Mouse (Mus musculus) intestine, postnatal 0 days (tissue): Measurements from ENCODE around the gene Shank2. TPM values are rescaled to one million over a fixed set of nuclear protein-coding genes. Genes with fewer than 3 reads are reported as not detected.

Experiments used
- ATAC-seq: fragments of 200-750 bp; cut with Nextera tagmentation; 2 replicates; pipeline ENCODE4 v1.8.0; 2017; ENCODE audit warnings: mild to moderate bottlenecking, moderate TSS enrichment, moderate library complexity
- H3K27ac ChIP-seq: fragments of 300-500 bp; sonication (generic); 2 replicates; pipeline ENCODE4 v1.5.1; 2014; ENCODE audit warnings: mild to moderate bottlenecking, low read depth, low read length, moderate library complexity
- H3K27me3 ChIP-seq: fragments of 300-500 bp; sonication (generic); replicated peaks from 2 replicates; pipeline ENCODE4 v1.6.1; 2014; ENCODE audit warnings: low read length, mixed read lengths; ENCODE audit not compliant: control insufficient read depth, insufficient read depth
- H3K36me3 ChIP-seq: fragments of 300-500 bp; sonication (generic); 2 replicates; pipeline ENCODE4 v1.6.1; 2014; ENCODE audit warnings: mild to moderate bottlenecking, moderate library complexity; ENCODE audit not compliant: control insufficient read depth, insufficient read depth
- H3K4me1 ChIP-seq: fragments of 300-500 bp; sonication (generic); replicated peaks from 2 replicates; pipeline ENCODE4 v1.6.1; 2014; ENCODE audit warnings: antibody characterized with exemption, low read length, mixed read lengths; ENCODE audit not compliant: control insufficient read depth, insufficient read depth
- H3K4me2 ChIP-seq: fragments of 300-500 bp; sonication (generic); replicated peaks from 2 replicates; pipeline ENCODE4 v1.6.1; 2014; ENCODE audit warnings: low read depth, mild to moderate bottlenecking, moderate library complexity
- H3K4me3 ChIP-seq: fragments of 300-500 bp; sonication (generic); 2 replicates; pipeline ENCODE4 v1.5.1; 2014; ENCODE audit warnings: low read depth, low read length
- H3K9ac ChIP-seq: fragments of 300-500 bp; sonication (generic); 2 replicates; pipeline ENCODE4 v1.6.1; 2014; ENCODE audit warnings: mild to moderate bottlenecking, low read depth, low read length
- H3K9me3 ChIP-seq: fragments of 300-500 bp; sonication (generic); 2 replicates; pipeline ENCODE4 v1.6.1; 2016; ENCODE audit warnings: mixed run types; ENCODE audit not compliant: control insufficient read depth
- CTCF ChIP-seq: sonication (generic); IDR thresholded peaks from 2 replicates; pipeline ENCODE4 v1.5.1; 2016; ENCODE audit warnings: low read depth, mild to moderate bottlenecking, control low read depth, antibody characterized with exemption, moderate library complexity
- WGBS: fragments of 180-500 bp; shearing (Covaris S2); extraction: QIAGEN DNeasy Blood & Tissue Kit; methylation state at CpG from one replicate; pipeline ENCODE4 v1.1.7; 2014; 5-methylcytosine and 5-hydroxymethylcytosine counted together
- polyA plus RNA-seq: library from polyadenylated mRNA; unstranded; fragments of >200 nt; fragmentation: Nextera tagmentation; extraction: Ambion mirVana; gene quantifications from 2 replicates; pipeline ENCODE4 v1.2.1, GENCODE M21; 2015

Gene Shank2
- polyA plus RNA-seq, 1 experiment from 2014 or later = 0.74 TPM

DNA sequence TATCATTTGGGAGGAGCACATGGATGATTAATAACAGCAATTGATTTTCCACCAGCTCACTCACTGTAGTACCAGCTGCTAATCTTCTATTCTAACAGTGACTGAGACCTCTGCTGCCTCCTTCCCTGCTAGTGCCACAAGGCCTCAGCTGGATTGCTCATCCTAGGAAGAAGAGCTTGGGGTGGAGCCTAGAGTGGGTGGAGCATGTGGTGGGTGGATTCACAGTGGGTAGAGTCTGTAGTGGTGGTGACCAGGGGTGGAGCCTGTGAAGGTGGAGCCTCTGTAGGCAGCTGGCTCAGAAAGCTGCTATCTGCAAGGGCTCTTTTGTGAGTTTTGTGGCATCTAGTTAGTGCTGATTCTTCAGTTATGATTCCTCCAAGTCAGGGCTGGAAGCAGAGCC is 334.9 kb downstream of the Shank2 start:
- Histone ChIP-seq H3K27ac (no peak overlapping the region), H3K9ac (no peak overlapping the region), H3K4me1 (no peaks in the 10 kb centered on the region), H3K9me3 (no peaks in the 10 kb centered on the region), H3K4me2 (no peak overlapping the region), H3K27me3 (no peaks in the 10 kb centered on the region), H3K4me3 (no peak overlapping the region), H3K36me3 (no peaks in the 10 kb centered on the region)
- TF ChIP-seq CTCF = no peak
- ATAC-seq = no peak; the same call in 1 of the 2 replicates

- no peak overlapping the region for H3K27ac ChIP-seq
- no peaks in the 10 kb centered on the region for H3K27me3 ChIP-seq
- WGBS = 89% methylated on average over 5 of the region's 5 CpGs
- no peaks in the 10 kb centered on the region for H3K4me1 ChIP-seq
- TF ChIP-seq CTCF = no peak
- no peak for ATAC-seq
- no peaks in the 10 kb centered on the region for H3K9me3 ChIP-seq
- no peak overlapping the region for H3K9ac ChIP-seq
- no peak overlapping the region for H3K4me2 ChIP-seq
- no peaks in the 10 kb centered on the region for H3K36me3 ChIP-seq
- H3K4me3 ChIP-seq = no peak overlapping the region
These were observed 337.0 kb downstream of the Shank2 start for GRCm38 (mm10) chr7:144338694-144339093.

- no peak overlapping the region for H3K9ac ChIP-seq
- H3K27ac ChIP-seq = no peak overlapping the region
- WGBS = 76% methylated on average over 6 of the region's 6 CpGs
- H3K36me3 ChIP-seq = no peaks in the 10 kb centered on the region
- H3K4me2 ChIP-seq = no peak overlapping the region
- no peak overlapping the region for H3K4me3 ChIP-seq
- no peaks in the 10 kb centered on the region for H3K27me3 ChIP-seq
- H3K4me1 ChIP-seq = no peaks in the 10 kb centered on the region
- ATAC-seq = no peak
- no peaks in the 10 kb centered on the region for H3K9me3 ChIP-seq
- TF ChIP-seq CTCF = no peak
These were observed 338.6 kb downstream of the Shank2 start for GRCm38 (mm10) chr7:144340376-144340775.

- 77% methylated on average over 2 of the region's 2 CpGs for WGBS
- H3K27ac ChIP-seq = no peak overlapping the region
- no peak for TF ChIP-seq CTCF
- ATAC-seq = no peak
- no peak overlapping the region for H3K4me2 ChIP-seq
- H3K4me1 ChIP-seq = no peaks in the 10 kb centered on the region
- H3K9me3 ChIP-seq = no peaks in the 10 kb centered on the region
- no peaks in the 10 kb centered on the region for H3K36me3 ChIP-seq
- no peaks in the 10 kb centered on the region for H3K27me3 ChIP-seq
- H3K4me3 ChIP-seq = no peak overlapping the region
- H3K9ac ChIP-seq = no peak overlapping the region
These were observed 364.4 kb downstream of the Shank2 start for GRCm38 (mm10) chr7:144366133-144366532.

DNA sequence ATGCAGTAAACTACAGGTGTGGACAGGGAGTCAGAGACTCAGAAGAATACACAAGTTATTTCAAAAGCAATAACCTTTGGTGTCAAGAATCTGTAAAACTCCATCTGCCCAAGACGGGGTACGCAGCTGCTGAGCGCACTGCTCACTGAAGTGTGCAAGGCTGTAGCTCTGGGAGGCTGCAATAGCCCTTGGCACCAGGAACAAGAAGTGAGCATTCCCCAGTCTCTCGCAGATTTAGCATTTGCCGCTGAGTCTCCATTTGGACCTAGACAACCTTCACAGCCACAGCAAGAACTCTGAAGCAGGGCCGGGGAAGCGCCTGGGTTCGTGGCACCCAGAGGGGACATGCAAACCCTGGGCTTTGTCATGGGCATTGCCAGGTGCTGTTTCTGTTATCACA is 371.3 kb downstream of the Shank2 start:
- no peaks in the 10 kb centered on the region for H3K4me1 ChIP-seq
- H3K27me3 ChIP-seq = no peaks in the 10 kb centered on the region
- H3K9ac ChIP-seq = no peak overlapping the region
- no peak overlapping the region for H3K27ac ChIP-seq
- no peaks in the 10 kb centered on the region for H3K9me3 ChIP-seq
- no peaks in the 10 kb centered on the region for H3K36me3 ChIP-seq
- 94% methylated on average over 8 of the region's 8 CpGs for WGBS
- H3K4me2 ChIP-seq = no peak overlapping the region
- no peak overlapping the region for H3K4me3 ChIP-seq
- no peak for TF ChIP-seq CTCF
- no peak for ATAC-seq

- H3K9me3 ChIP-seq = no peaks in the 10 kb centered on the region
- no peaks in the 10 kb centered on the region for H3K27me3 ChIP-seq
- no peak overlapping the region for H3K4me2 ChIP-seq
- H3K27ac ChIP-seq = no peak overlapping the region
- TF ChIP-seq CTCF = no peak
- H3K4me1 ChIP-seq = no peaks in the 10 kb centered on the region
- H3K4me3 ChIP-seq = no peak overlapping the region
- 70% methylated on average over 2 of the region's 2 CpGs for WGBS
- H3K9ac ChIP-seq = no peak overlapping the region
- ATAC-seq = no peak
- H3K36me3 ChIP-seq = no peaks in the 10 kb centered on the region
These were observed 373.8 kb downstream of the Shank2 start for GRCm38 (mm10) chr7:144375483-144375882.

GRCm38 (mm10) chr7:144378254-144378653 is 376.5 kb downstream of the Shank2 start:
- WGBS = 67% methylated on average over 4 of the region's 4 CpGs
- H3K27ac ChIP-seq = no peak overlapping the region
- H3K4me3 ChIP-seq = no peak overlapping the region
- no peak for ATAC-seq
- no peaks in the 10 kb centered on the region for H3K9me3 ChIP-seq
- no peaks in the 10 kb centered on the region for H3K27me3 ChIP-seq
- TF ChIP-seq CTCF = no peak
- no peak overlapping the region for H3K4me2 ChIP-seq
- H3K4me1 ChIP-seq = no peaks in the 10 kb centered on the region
- no peak overlapping the region for H3K9ac ChIP-seq
- no peaks in the 10 kb centered on the region for H3K36me3 ChIP-seq
